Mouse (Mus musculus): ENCODE measurements at regions not wholly inside any gene's neighbourhood (a gene's known extent, or its start where the extent isn't known, plus 50 kb on each side); places are given as distances from the start of the nearest gene placed in this dataset.
"Not testable (repeated sequence)": the region's sequence is repeated elsewhere in the genome, so short reads cannot be mapped to it uniquely, and the experiment has no call there.

DNA sequence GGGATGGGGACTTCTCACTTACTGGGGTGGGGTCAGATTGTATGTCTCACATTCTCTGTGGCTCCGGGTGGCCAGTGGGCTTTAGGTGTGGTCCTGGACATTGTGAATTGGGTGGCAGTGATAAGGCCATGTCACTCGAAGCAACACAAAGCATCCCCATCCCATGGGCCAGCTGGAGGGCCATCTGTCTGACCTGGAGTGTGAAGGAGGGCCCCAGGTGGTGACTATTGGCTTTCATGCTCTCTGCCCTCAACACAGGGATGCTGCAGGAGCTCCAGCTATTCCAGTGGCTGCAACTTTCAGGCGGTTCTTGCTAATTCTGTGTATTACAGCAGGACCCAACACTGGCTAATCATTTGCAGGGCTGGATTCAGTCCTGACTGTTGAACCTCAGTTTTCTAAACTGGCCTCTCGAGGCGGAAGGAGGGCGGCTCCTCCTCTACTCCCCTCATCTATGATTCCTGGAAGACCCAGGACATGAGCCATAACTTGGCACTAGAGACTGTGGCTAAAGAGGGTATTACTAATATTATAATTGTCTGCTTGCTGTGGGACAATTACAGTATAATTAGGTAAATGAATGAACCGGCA is 64.1 kb downstream of the 9530068E07Rik start:
- DNase-seq (ENCODE audit: low spot score in 2 of 2): no peak

DNA sequence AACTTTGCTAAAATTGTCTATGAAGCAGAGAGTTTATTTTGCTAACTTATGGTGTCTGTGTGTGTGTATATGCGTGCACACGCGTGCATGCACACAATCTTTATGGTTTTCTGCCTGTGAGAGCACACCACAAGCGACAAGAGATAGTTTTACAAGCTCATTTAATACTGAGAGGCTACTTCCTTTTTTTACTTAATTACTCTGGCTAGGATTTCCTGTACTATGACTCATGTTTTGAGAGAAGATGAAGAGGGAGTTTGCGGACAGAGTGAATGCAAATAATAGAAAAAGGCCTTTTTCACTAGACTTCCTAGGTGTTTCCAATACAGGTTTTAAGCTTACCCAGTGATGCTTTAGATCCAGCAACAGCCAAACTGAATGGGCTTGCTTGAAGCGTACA is 74.9 kb downstream of the 9530068E07Rik start:
- DNase-seq (ENCODE audit: low spot score in 2 of 2): not testable (repeated sequence)

DNA sequence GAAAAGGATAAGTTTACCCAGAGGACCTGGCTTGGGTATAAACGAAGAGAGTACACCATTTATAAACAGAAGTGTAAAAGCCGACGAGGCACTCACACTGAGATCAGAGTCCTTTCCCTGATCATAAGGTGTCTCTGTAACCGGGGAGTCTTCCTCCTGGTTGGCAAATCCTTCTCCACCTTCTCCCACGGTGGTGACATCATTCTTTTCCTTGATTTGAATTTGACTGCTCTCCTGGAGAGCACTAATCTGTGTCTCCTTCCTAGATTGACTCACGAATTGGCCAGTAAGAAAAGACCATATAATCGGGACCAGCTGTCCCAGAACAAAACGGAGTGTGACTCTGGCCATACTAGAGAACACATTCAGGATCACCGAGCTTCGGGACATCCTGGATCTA is 83.9 kb downstream of the 9530068E07Rik start:
- DNase-seq (ENCODE audit: low spot score in 2 of 2): not testable (repeated sequence)

DNA sequence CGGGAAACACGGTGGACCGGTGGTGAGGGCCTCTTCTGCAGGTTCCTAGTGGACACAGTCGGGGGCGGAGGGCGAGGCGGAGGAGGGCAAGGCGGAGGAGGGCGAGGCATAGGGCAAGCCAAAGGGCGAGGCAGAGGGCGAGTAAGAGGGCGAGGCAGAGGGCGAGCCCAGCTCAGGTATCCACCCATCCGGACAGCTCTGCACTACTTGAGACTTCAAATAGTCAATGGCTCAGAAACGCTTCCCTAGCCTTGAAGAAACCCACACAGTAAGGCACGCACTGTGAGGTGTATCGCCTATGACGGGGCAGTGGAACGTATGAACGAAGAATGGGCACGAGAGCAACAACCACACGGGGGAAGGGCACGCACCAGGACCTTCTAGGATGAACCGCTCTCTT is 84.5 kb downstream of the 9530068E07Rik start:
- not testable (repeated sequence) for DNase-seq (ENCODE audit: low spot score in 2 of 2)

DNA sequence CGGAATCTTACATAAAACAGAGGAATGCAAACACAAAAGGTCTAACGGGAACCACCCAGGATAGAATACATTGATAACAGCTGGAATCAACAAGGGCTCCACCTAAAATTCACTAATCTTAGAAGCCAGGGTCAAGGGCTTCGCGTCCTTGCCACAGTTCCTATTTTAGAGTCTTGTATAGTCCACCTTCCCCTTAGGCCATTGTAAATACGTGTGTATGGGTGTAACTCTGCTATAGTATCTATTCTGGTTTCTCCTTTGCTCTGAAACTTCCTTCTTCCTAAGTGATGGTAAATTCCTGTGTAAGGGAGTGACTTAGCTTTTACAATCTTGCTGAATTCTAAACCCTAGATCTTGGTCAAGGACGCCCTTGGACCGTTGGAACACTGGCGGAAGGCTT is 87.3 kb downstream of the 9530068E07Rik start:
- DNase-seq (ENCODE audit: low spot score in 2 of 2): not testable (repeated sequence)

DNA sequence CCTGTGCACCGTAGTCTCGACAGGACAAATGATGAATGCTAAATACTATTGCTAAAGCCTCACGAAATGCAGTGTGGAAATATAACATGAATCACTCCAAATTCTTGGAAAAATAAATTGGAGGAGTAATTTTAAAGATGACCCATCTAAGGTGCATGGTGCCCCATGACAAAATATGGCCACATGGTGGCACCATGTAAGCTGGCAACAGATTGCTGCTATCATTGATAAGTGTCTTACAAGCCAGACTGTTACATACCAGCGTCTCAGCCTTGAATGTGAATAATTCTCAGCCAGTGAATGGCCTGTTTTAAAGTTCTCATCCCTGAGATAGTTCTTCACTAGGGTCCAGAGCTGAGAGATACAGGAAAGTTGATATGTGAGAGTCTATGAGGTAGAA is 92.3 kb downstream of the 9530068E07Rik start:
- DNase-seq (ENCODE audit: low spot score in 2 of 2): not testable (repeated sequence)

DNA sequence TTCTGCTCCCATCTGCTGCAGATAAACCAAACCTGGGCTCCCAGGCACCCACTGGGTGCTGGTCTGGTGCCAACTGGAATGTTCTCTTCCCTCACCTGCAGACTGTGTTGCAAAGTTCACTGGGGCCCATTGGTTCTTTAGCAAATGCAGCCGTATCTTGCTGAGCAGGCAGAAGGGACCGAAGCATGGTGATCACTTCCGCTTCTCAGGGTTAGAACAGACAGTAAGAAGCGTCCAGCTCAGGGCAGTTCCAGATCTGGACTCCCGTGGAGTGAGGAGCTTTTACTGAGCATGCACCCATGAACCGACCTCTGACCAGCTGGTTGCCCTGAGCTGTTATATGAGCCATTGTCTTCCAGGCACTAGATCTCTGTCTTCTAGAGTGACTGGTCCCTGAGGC is 97.1 kb downstream of the 9530068E07Rik start:
- DNase-seq (ENCODE audit: low spot score in 2 of 2): no peak

DNA sequence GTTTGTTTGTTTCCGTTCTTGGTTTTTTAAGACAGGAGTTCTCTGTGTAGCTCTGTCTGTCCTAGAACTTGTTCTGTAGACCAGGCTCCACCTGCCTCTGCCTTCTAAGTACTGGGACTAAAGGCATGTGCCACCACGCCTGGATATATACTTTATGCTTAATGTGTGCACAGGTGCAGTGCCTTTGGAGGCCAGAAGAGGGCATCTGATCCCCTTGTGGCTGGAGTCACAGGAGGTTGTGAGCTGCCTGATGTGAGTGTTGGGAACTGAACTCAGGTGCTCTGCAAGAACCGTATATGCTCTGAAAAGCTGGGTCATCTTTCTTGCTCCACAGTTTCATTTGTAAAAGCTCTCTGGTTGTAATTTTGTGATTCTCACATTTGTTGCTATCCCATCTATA is 100.7 kb downstream of the 9530068E07Rik start:
- no peak for DNase-seq (ENCODE audit: low spot score in 2 of 2)

DNA sequence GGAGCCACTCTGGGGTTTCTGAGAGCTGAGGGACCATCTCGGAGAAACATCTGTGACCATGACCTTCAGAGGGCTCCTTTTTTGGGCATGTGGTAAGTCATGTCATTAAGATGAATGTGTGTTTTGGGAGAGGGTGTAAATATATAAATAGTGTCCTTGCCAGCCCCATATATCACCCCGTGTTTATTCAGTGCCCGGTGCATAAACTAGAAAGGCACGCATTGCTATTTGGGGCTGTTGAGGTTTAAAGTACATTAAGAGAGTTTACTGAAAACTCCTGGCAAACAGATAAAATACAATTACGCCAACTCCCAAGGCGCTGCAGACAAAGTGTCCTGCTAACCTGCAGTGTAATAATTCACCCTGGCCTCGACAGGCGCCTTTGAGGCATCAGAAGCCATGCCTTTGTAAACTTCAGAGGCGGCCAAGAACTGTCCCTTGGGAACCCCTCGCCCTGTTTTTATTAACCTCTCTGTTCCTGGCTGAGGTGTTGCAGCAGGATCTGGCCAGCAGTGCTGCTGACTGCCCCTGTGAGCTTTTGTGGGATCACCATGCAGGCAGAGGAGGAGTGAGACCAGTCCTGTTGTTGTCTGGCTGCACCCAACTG is 106.6 kb downstream of the 9530068E07Rik start:
- DNase-seq (ENCODE audit: low spot score in 2 of 2): no peak

DNA sequence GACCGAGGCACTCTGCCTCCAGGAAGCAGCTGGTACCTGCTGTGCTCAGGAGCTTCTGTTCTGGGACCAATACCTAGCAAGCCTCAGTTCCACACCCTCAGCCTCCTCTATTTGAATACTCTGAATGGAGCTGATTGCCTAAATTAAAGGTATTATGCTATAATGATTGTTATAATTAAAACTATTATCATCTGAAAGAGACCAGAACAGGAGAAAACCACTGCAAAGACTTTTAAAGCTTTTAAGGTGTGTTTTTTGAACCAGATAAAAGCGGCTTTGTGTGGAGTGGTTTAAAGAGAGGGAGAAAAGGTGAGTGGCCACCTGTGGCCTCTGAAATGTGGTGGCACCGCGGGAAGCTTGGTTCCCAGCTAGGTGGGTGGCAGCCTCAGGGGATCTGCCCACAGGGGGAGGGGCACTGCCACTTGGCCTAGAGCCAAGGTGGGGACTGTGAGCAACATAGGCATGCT is 115.6 kb downstream of the 9530068E07Rik start:
- DNase-seq (ENCODE audit: low spot score in 2 of 2): no peak

DNA sequence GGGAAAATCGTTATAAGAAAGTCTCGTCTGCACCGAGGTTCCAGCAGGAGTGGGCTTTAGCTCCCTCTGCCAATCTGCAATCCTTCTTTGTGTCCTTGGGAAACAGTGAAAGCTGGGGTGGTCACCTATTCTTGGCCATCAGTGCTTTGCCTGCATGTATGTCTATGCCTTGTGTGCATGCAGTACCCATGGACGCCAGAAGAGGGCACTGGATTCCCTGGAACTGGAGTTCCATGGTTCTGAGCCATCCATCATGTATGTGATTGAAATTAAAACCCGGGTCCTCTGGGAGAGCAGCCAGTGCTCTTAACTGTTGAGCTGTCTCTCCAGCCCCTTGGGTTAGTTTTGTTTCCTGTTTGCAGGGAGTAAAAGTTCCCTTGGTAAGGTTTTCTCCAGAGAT is 121.1 kb downstream of the 9530068E07Rik start:
- peak in 1 of 2 experiments; percentile 41 for DNase-seq (ENCODE audit: low spot score in 2 of 2)

DNA sequence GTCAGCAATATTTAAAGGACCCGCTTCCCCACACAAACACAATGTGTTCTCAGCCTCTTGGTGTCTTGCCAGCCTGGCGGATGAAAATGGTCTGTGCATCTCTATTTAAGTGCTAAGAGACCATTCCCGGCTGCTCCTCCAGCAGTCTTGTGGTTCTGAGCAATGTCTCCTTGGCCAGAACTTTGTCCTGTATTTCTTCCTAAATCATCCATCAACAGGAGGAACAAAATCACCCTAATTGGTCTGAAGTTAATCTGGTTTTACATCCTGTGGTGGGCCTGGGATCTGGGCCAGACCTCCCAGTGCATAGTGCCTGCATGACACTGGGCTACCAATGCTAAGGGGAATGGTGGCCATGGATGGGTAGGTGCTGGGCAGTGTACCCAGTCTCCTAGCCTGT is 123.6 kb downstream of the 9530068E07Rik start:
- DNase-seq (ENCODE audit: low spot score in 2 of 2): no peak

DNA sequence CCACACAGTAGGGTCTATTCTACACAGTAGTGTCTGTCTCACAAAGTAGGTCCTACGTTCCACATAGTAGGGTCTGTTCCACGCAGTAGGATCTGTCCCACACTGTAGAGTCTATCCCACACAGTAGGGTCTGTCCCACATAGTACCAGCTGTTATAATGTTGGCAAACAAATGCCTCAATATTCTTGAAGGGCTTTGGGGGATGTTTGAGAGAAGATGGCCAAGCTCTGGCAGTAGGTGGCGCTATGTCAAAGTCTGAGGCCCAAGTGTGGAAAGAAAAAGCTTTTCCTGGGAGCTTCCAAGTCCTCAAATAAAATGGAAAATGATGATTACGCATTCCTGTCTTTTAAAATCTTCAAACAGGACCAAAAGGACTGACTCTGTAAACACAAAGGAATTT is 125.7 kb downstream of the 9530068E07Rik start:
- peak in 1 of 2 experiments; percentile 18 for DNase-seq (ENCODE audit: low spot score in 2 of 2)

DNA sequence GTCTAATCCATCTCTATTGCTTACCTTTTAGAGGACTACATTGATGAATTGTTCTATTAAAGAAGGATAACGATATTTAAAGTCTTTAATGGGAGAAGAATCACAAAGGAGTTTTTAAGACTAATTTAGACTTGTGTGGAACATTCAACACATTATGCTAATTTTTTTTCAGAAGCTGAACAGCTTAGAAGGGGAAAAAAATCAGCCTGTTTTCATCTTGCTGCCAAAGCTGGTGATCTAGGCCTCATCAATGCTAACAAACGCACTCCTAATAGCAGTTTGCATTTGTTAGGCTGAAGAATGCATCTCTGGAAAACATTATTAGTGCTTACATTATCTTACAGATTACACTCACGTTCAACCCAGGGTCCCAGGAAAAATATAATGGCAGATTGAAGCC is 126.2 kb downstream of the 9530068E07Rik start:
- DNase-seq (ENCODE audit: low spot score in 2 of 2): no peak

DNA sequence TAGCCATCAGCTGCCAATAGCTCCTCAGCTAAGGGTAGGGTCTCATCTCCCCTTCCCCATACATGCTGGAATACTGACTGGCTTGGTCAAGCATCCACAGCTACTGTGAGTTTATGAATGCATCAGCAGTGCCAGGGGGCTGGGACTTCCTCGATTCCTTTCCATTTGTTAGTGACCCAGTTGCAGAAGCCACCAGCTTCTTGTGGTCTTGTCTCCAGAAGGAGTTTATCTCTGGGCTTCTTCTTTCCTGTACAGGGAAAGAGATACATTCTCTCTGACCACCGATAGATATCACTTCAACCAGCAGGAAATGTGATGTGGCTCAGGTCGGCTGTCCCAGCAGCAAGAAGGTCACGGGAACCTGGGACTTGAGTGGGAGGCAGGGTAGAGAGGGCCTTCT is 127.0 kb downstream of the 9530068E07Rik start:
- no peak for DNase-seq (ENCODE audit: low spot score in 2 of 2)

DNA sequence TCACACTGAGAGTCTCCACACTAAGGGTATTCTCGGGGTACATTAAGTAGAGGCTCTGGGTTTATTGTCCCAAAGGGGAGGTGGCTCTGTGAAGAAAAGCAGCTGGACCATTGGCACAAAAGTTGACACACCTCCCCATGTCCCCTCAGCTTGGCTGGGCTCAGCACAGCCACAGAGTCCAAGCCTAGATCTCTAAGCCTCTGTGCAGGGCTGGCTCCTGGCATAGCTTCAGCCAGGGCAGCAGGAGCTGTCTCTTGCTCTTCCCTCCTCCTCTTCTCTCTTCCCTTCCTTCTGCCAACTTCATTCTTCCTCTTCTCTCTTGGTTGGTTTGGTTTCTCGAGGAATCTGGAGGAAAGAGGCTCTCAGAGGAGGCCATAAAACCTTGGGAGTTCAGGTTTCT is 127.4 kb downstream of the 9530068E07Rik start:
- DNase-seq (ENCODE audit: low spot score in 2 of 2): no peak

DNA sequence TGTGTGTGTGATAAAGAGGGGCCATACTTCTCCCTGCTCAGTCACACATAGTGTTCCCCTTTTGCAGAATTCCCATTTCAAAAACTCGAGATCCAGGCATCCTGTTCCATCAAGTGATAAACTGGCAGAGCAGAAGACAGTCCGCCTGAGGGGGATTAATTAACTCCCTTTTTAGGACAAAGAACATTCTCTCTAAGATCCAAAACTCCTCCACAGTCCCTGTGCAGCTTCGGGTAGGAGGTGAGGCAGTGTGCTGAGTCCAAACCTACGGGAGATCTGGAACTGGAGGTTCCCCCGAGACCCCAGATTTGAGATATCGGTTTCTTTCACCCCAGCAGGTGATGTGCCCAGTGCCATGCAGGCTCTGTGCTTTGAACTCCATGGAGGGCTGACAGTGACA is 129.2 kb downstream of the 9530068E07Rik start:
- DNase-seq (ENCODE audit: low spot score in 2 of 2): no peak

DNA sequence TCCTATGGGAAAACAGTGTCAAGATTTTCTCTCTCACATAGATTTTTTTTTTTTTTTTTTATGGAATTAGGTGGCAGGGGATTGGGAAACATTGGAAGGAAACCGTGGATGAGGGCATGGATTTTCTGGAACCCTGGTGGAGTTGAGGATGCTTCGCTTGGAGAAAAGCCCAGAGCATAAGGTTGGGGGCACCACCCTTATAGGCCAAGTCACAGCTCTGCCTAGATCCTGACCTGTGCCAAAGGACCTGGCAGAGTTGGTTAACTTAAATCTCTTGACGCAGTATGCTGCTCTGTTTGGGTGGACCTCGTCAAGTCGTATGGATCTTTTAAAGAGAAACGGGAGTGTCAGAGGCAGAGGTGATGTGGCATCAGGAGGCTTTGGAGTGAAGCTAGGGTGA is 130.1 kb downstream of the 9530068E07Rik start:
- no peak for DNase-seq (ENCODE audit: low spot score in 2 of 2)

DNA sequence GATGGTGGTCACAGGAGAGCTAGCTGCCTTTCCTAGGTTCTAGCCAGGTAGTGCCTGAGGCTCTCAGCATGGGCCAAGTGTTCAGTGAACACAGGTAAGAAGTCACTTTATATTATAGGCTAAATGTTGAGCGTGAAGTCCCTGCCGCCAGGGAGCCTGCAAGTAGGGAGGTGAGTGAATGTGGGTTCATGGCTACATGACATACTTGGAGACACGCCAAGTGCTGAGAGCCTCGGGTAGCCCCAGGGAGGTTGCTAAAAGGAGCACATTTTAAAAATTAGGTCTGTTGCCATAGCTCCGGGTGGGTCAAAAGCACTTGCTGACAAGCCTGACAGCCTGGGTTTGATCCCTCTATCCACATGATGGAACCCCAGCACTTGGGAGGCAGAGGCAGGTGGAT is 137.2 kb downstream of the 9530068E07Rik start:
- DNase-seq (ENCODE audit: low spot score in 2 of 2): no peak

DNA sequence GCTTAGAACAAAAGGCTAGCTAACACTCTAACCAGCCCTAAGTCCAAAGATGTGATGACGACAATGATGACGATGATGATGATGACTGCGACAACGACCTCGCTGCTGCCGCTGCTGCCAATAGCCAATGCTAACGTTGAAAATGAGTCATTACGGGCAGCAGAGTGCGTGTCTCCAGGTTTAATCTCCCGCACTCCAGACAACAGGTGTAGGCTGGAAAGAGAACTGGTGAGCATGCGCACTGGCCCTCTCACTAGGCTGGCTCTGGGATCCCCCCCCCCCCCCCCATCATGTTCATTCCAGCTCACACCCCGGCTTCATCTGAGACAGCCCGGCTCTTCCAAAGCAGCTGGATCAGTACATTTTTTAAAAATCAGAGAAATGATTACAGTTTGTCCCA is 138.4 kb downstream of the 9530068E07Rik start:
- DNase-seq (ENCODE audit: low spot score in 2 of 2): no peak

DNA sequence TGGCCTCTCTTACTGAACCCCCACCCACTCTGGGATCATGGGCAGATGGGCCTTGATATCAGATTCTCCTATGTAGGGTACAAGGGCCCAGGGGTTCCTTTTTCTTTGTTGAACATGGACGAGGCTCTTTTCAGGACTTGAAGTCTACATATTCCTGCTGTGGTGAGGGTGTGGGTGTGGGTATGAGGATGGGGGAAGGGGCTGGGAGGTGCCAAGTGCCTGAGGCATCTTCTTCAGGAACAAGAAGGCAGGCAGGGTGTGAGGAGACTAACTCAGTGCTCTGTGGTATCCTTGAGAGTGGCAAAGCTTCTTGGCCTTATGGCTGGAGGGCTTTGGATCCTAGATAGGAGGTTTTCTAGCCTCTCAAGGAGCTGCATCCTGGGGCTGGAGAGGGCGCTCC is 140.0 kb downstream of the 9530068E07Rik start:
- DNase-seq (ENCODE audit: low spot score in 2 of 2): no peak

DNA sequence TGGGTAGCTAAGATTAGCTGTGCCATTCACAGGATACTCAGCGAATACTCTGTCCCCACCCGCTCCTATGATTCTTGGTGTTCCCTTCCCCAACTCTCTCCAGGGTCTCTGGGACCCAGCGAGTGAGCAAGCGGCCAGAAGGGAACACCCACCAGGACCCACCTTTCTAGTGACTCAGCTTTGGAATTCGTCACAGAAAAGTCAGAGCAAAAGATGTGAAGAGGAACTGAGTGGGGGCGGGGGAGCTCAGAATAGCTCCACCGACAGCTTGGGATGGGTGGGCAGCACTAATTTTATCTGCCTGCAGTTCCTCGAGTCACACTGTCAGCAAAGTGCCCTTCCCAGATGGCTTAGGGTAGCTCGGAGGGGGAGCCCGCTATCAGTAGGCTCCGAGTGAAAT is 140.6 kb downstream of the 9530068E07Rik start:
- DNase-seq (ENCODE audit: low spot score in 2 of 2): no peak

DNA sequence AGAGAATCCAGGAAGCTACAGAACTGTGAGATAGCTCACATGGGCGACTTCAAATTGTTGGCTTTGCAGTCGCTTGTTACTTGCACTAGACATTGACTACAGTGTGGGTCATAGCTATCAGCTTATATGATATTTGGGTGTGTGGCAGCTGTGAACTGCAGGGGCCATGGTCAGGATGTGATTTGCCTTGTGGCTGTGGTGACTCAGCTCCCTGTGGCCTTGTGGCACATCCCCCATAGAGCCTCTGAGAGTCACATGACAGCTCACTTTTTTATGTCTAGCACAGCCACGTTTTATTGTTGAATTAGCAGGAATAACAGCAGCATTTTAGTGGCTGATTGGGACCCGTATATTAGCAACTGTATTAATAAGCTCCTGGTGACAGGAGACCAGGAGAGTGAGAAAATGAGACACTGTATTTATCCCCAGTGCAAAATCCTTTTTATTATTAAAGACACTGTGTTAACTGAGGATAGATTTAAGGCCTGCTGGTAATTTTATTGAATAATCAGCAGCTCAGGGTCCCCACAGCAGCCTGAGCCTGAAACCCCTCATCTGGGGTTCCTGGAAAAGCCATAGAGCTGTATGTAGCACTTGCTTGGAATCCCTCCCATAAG is 141.7 kb downstream of the 9530068E07Rik start:
- DNase-seq (ENCODE audit: low spot score in 2 of 2): no peak
